Mouse (Mus musculus) bone marrow, adult 2 months (tissue): ENCODE measurements around the gene Pyroxd1.

ENCODE experiments used
- CTCF ChIP-seq: fragments of 200-500 bp; IDR thresholded peaks from 2 replicates; pipeline ENCODE4 v1.5.1; 2011; ENCODE audit warnings: low read length, control low read depth; ENCODE audit not compliant: control insufficient read depth, insufficient read depth
- POLR2A ChIP-seq: fragments of 200-500 bp; IDR thresholded peaks from 2 replicates; pipeline ENCODE4 v1.6.1; 2011; ENCODE audit warnings: low read depth, mild to moderate bottlenecking, control low read depth, low read length, borderline replicate concordance; ENCODE audit not compliant: control insufficient read depth

- TF ChIP-seq CTCF, result no peak
- no peak for TF ChIP-seq POLR2A
Observed at GRCm38 (mm10) chr6:142362036-142362435, 16.6 kb downstream of the Pyroxd1 start.
